Mouse (Mus musculus): ENCODE results near the gene Vmac. TPM values are rescaled to one million over a fixed set of nuclear protein-coding genes. Genes with fewer than 3 reads are reported as not detected.

The Vmac gene
- polyA plus RNA-seq, 1 experiment from 2014 or later = 5.3 TPM

- H3K4me3 ChIP-seq (ENCODE audit: inconsistent target) = no peak overlapping the region
- H3K27ac ChIP-seq = no peak overlapping the region
- WGBS (ENCODE audit: missing documents) = 2% methylated on average over 51 of the region's 51 CpGs
- no peaks in the 10 kb centered on the region for H3K36me3 ChIP-seq (ENCODE audit: inconsistent target)
- no peaks in the 10 kb centered on the region for H3K79me2 ChIP-seq (ENCODE audit: inconsistent target)
Measured at GRCm38 (mm10) chr17:56756703-56757399, 39.0 kb upstream of the Vmac start.

- WGBS (ENCODE audit: missing documents) = 11% methylated on average over 36 of the region's 36 CpGs
- Histone ChIP-seq H3K4me3 (ENCODE audit: inconsistent target) (no peak overlapping the region), H3K79me2 (ENCODE audit: inconsistent target) (no peaks in the 10 kb centered on the region), H3K36me3 (ENCODE audit: inconsistent target) (no peaks in the 10 kb centered on the region), H3K27ac (no peak overlapping the region)
Measured at GRCm38 (mm10) chr17:56754271-56755185, 36.7 kb upstream of the Vmac start.

- WGBS (ENCODE audit: missing documents) = 37% methylated on average over 13 of the region's 15 CpGs
- Histone ChIP-seq H3K36me3 (ENCODE audit: inconsistent target) (no peaks in the 10 kb centered on the region), H3K4me3 (ENCODE audit: inconsistent target) (no peak overlapping the region), H3K79me2 (ENCODE audit: inconsistent target) (no peaks in the 10 kb centered on the region), H3K27ac (no peak overlapping the region)
Measured at GRCm38 (mm10) chr17:56753452-56753851, 35.6 kb upstream of the Vmac start.

GRCm38 (mm10) chr17:56751404-56752072 is 33.7 kb upstream of the Vmac start:
- 55% methylated on average over 58 of the region's 71 CpGs for WGBS (ENCODE audit: missing documents)

GRCm38 (mm10) chr17:56744173-56744572 is 26.4 kb upstream of the Vmac start:
- H3K79me2 ChIP-seq (ENCODE audit: inconsistent target) = no peaks in the 10 kb centered on the region
- 42% methylated on average over 4 of the region's 5 CpGs for WGBS (ENCODE audit: missing documents)
- H3K36me3 ChIP-seq (ENCODE audit: inconsistent target) = no peaks in the 10 kb centered on the region
- H3K4me3 ChIP-seq (ENCODE audit: inconsistent target) = no peak overlapping the region
- no peak overlapping the region for H3K27ac ChIP-seq

More at GRCm38 (mm10) chr17:56751404-56752072, 33.7 kb upstream of the Vmac start:
- Histone ChIP-seq H3K79me2 (ENCODE audit: inconsistent target) (no peaks in the 10 kb centered on the region), H3K4me3 (ENCODE audit: inconsistent target) (no peak overlapping the region), H3K36me3 (ENCODE audit: inconsistent target) (no peaks in the 10 kb centered on the region), H3K27ac (no peak overlapping the region)

- H3K4me3 ChIP-seq (ENCODE audit: inconsistent target) = no peak overlapping the region
- H3K27ac ChIP-seq = no peak overlapping the region
- no peaks in the 10 kb centered on the region for H3K36me3 ChIP-seq (ENCODE audit: inconsistent target)
- WGBS (ENCODE audit: missing documents) = 83% methylated on average over 16 of the region's 17 CpGs
- H3K79me2 ChIP-seq (ENCODE audit: inconsistent target) = no peaks in the 10 kb centered on the region
Measured at GRCm38 (mm10) chr17:56740788-56741160, 23.0 kb upstream of the Vmac start.

- Histone ChIP-seq H3K27ac (no peak overlapping the region), H3K36me3 (ENCODE audit: inconsistent target) (no peaks in the 10 kb centered on the region), H3K4me3 (ENCODE audit: inconsistent target) (no peak overlapping the region), H3K79me2 (ENCODE audit: inconsistent target) (no peaks in the 10 kb centered on the region)
- 92% methylated on average over 16 of the region's 17 CpGs for WGBS (ENCODE audit: missing documents)
Measured at GRCm38 (mm10) chr17:56740118-56740787, 22.4 kb upstream of the Vmac start.

GRCm38 (mm10) chr17:56738221-56738620 is 20.4 kb upstream of the Vmac start:
- H3K4me3 ChIP-seq (ENCODE audit: inconsistent target) = no peak overlapping the region
- no peaks in the 10 kb centered on the region for H3K36me3 ChIP-seq (ENCODE audit: inconsistent target)
- no peak overlapping the region for H3K27ac ChIP-seq
- 87% methylated on average over 10 of the region's 10 CpGs for WGBS (ENCODE audit: missing documents)
- H3K79me2 ChIP-seq (ENCODE audit: inconsistent target) = no peaks in the 10 kb centered on the region

GRCm38 (mm10) chr17:56736534-56736933 is 18.7 kb upstream of the Vmac start:
- WGBS (ENCODE audit: missing documents) = 59% methylated on average over 8 of the region's 8 CpGs
- no peaks in the 10 kb centered on the region for H3K79me2 ChIP-seq (ENCODE audit: inconsistent target)
- no peak overlapping the region for H3K4me3 ChIP-seq (ENCODE audit: inconsistent target)
- H3K36me3 ChIP-seq (ENCODE audit: inconsistent target) = no peaks in the 10 kb centered on the region
- H3K27ac ChIP-seq = no peak overlapping the region

GRCm38 (mm10) chr17:56729656-56730055 is 11.8 kb upstream of the Vmac start:
- no peak overlapping the region for H3K27ac ChIP-seq
- no peaks in the 10 kb centered on the region for H3K79me2 ChIP-seq (ENCODE audit: inconsistent target)
- no peaks in the 10 kb centered on the region for H3K36me3 ChIP-seq (ENCODE audit: inconsistent target)
- 78% methylated on average over 2 of the region's 2 CpGs for WGBS (ENCODE audit: missing documents)
- no peak overlapping the region for H3K4me3 ChIP-seq (ENCODE audit: inconsistent target)

GRCm38 (mm10) chr17:56729151-56729550 is 11.3 kb upstream of the Vmac start:
- H3K4me3 ChIP-seq (ENCODE audit: inconsistent target) = no peak overlapping the region
- H3K79me2 ChIP-seq (ENCODE audit: inconsistent target) = no peaks in the 10 kb centered on the region
- H3K27ac ChIP-seq = no peak overlapping the region
- H3K36me3 ChIP-seq (ENCODE audit: inconsistent target) = no peaks in the 10 kb centered on the region
- 89% methylated on average over 6 of the region's 6 CpGs for WGBS (ENCODE audit: missing documents)

GRCm38 (mm10) chr17:56728117-56728516 is 10.3 kb upstream of the Vmac start:
- no peak overlapping the region for H3K4me3 ChIP-seq (ENCODE audit: inconsistent target)
- H3K36me3 ChIP-seq (ENCODE audit: inconsistent target) = peaks cover under 1% of the 10 kb centered on the region; the same call in 1 of the 2 replicates
- no peak overlapping the region for H3K27ac ChIP-seq
- WGBS (ENCODE audit: missing documents) = 41% methylated on average over 12 of the region's 12 CpGs
- no peaks in the 10 kb centered on the region for H3K79me2 ChIP-seq (ENCODE audit: inconsistent target)

GRCm38 (mm10) chr17:56727659-56728058 is 9.8 kb upstream of the Vmac start:
- Histone ChIP-seq H3K79me2 (ENCODE audit: inconsistent target) (no peaks in the 10 kb centered on the region), H3K4me3 (ENCODE audit: inconsistent target) (no peak overlapping the region), H3K27ac (no peak overlapping the region), H3K36me3 (ENCODE audit: inconsistent target) (peaks cover 5% of the 10 kb centered on the region; the same call in 1 of the 2 replicates)
- WGBS (ENCODE audit: missing documents) = 34% methylated on average over 12 of the region's 12 CpGs

GRCm38 (mm10) chr17:56727029-56727649 is 9.3 kb upstream of the Vmac start:
- Histone ChIP-seq H3K27ac (no peak overlapping the region), H3K36me3 (ENCODE audit: inconsistent target) (peaks cover 9% of the 10 kb centered on the region; the same call in 1 of the 2 replicates), H3K79me2 (ENCODE audit: inconsistent target) (no peaks in the 10 kb centered on the region), H3K4me3 (ENCODE audit: inconsistent target) (no peak overlapping the region)
- WGBS (ENCODE audit: missing documents) = 53% methylated on average over 7 of the region's 7 CpGs

Measured in macrophage (primary cell).